Mouse (Mus musculus) T-helper 1 cell (primary cell): ENCODE measurements around the gene Bckdhb.

ENCODE experiments used
- in situ Hi-C: fragments of 300-600 bp; cut with MboI, MseI; formaldehyde crosslinking; loops from one replicate; pipeline ENCODE4 v1.15.1; 2025; ENCODE audit warnings: high pct_unique_total_duplicates

Bckdhb gene

DNA sequence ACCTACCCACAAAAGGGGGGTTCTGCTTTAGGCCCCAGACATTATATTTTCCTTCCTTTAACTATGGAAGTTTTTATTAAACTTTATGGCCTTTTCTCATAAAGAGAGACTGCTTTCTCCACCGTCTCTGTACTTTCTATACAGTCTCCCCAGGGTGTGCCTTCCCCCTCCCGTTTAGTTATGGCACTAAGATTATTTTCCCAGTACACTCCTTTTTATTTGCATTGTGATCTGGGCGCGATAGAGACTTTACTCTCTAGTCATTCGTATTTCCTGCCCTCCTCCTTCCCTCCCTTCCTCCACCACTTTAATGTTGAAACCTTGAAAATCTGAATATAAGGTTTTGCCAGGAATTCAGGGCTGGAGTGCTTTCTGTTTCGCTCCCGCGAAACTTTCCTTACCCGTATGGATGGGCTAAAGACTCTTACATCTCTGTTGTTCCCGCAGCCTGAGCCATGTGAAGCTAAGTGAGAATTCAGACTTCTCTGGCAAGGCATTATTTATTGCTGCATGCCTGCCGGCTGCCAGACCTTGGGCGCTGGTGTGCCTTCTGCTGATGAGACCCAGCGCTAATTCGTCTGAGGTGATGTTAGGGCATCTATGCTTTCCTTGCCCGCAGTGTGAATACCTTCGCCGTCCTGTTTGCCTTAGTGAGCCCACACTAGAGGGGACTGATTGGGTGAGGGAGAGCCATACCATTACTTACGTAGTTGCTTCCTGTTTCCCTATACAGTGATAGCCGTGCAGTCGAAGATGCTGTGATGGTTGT is 182.3 kb downstream of the Bckdhb start:
- in situ Hi-C loops = no loop called here

DNA sequence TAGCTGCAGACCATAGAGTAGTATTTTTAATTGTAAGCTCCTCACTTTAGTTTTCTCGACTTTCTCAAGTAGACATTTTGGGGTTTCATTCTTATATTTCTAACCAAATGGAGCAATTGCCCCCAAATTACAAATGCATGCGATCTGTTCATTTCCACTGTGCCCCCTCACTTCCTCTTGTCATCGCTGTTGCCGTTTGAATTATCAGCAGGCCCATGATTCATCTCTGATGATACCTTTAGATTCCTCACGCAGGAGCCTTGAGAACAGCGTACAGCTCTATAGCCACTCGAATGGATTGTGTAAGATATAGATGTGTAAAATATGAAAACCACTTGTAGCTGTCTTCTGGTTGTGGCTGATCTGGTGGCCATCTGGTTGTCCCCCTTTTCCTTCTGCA is 183.6 kb downstream of the Bckdhb start:
- in situ Hi-C loops = no loop called here

DNA sequence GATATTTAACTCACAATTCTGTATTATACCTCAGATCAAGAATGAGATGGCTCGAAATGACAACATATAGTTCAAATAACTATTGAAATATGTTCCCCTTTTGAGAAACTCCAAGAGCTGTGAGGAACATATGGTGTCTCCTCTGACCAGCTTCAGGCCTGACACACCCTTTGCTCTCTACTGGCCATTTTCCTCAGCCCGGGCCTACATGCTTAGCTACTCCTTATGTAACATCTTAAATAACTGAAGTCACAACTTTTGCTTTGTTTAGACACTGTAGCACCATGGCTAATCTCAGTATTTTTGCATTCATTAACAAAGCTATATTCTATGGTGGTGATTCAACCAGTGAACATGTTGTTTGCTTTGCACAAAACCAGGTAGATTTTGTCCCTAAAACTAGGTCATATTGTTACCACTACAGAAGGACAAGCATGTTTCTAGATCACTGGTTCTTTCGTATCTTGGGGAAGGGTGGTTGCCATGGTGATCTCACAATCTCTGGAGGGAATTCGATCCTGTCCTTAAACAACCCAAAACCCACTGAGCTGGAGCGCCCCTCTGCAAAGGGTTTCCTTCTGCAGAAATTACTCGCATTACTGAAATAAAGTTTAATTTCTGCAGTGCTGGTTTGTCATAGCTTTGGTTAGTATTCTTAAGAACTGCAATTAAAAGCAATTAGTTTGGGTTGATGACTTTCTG is 185.0 kb downstream of the Bckdhb start:
- in situ Hi-C loops = no loop called here

DNA sequence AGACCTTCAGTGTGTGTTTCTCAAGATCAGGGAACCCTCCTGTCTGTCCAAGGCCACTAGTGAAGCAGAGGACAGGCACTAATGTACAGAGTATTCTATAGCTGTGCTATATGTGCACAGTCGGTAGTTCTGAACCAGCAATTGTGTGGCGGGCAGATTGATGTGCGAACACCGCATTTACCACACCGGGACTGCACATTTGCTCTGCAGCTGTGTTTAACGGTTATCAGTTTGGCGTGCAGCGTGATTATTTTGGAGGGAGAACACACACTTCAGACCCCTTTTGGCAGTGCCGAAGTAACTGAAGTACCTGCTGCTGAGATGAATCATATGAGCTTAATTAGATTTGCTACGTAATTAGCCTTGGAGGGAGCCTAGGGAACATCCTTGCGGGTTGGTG is 185.7 kb downstream of the Bckdhb start:
- in situ Hi-C loops = no loop called here

DNA sequence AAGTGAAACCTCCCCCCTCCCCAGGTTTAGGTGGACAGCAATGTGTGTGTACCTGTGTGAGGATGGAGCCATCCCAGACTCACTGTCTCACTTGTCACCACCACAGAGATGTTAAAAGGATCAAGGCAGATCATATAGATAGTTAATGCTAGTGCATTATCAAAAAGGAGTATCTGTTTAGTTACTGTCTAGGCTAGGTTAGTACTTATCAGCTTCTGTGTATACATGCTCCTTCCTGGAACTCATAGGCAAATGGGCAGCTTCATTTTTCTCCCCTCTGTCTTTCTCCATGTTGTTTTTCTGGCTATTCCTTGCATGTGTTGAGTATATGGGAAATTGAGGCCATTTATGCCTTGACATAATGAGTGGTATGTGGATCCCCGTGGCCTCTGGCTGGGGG is 187.4 kb downstream of the Bckdhb start:
- in situ Hi-C loops = no loop called here

DNA sequence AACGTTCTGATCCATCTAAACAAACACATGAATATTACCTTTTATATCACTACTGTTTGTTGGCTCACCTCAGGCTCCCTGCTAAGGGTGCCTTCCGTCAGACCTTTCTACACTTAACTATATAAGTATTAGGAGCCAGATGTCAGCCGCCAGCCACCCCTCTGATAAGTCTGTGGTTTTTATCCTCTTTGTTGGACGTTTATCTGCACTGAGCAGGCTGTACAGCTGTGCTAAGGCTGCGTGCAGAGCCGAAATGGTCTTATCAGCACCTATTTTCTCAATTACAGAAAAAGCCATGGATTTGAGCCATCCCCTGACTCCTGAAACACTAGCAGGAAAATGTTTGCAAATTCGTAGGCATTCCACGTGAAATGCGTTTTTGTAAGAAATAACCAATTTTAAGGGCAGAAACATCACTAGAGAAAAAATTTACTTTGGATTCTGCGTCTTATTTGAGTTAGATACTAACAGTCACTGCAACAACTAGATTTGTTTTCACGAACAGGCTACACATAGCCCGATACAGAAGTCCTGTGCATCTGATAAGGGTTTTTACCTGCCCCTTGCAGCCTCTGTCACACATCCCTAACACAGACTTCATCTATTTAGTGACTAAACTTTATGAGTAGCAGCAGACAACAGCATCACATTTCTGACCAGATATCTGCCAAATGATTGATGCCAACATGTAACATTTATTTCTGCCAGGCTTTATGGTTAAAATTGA is 188.1 kb downstream of the Bckdhb start:
- in situ Hi-C loops = no loop called here

DNA sequence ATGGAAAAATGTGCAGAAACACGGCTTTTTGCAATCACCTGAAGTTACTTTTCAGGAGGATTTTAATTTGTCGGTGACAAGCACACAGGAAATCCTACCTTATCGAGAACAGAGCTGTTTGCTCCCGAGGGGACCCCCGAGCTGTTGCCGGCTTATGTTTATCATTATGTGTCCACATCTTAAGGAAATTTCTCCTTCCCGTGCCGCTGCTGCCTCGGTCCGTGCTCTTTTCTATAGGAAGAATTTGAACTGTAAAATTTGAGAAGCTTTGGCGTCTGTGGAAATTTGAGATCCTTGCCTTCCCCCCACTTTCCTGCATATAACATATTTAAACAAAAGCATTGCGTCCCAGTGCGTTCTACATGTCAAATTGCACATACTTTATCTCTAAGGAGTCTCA is 189.3 kb downstream of the Bckdhb start:
- in situ Hi-C loops = no loop called here

DNA sequence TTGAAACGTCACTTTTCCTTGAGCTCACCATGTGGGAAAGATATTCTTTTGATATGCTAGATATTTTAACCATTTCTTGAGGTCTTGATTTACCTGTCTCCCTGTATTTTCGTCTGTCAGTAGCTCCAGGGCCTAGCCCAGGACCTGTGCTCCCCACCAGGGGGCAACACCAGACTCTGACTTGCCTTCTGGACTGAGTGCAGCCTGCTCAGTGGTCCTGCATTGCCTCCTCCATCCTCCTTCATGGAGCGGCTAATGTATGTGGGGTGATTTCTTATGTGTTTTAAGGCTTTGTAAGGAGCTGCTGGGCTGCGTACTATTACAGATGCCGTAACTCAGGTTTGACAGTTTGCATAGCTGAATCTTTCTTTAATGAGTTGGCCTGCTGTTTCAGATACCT is 192.4 kb downstream of the Bckdhb start:
- in situ Hi-C loops = no loop called here

DNA sequence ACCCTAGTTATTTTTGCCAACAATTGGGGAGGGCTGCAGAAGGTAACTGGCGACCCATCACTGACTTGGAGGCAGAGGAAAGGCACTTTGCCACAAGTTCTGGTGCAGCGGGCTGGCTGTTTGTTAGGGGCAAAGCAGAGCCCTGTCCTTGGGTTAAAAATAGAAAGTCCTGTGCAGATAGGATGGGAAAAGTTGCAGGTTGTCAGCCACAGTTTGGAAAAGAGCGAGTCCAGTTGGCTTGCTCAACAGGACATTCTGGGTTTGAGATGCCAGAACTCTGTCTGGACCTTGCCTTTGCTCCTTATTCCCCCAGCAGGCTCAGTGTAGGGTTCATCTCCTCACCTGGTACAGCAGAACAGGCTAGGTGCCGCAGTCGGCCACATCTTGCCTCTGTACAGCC is 200.1 kb downstream of the Bckdhb start:
- in situ Hi-C loops = no loop called here

DNA sequence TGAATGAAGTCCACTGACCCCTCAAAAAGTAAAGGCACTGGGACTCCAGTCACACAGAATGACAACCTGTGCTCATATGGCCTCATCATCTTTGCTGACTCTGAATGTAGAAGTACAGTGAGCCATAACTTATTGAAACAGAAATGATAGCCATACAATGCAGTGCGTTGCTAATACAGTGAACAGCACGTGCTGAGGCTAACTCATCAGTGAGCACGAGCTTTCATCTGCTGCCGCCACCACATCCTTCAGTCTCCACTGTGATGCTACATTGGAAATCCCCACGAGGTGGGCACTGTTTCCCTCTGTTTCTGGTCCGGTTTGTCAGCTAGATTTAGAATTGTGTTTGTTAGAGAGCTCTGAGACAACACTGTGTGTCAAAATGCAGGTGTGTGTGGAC is 205.4 kb downstream of the Bckdhb start:
- in situ Hi-C loops = no loop called here

DNA sequence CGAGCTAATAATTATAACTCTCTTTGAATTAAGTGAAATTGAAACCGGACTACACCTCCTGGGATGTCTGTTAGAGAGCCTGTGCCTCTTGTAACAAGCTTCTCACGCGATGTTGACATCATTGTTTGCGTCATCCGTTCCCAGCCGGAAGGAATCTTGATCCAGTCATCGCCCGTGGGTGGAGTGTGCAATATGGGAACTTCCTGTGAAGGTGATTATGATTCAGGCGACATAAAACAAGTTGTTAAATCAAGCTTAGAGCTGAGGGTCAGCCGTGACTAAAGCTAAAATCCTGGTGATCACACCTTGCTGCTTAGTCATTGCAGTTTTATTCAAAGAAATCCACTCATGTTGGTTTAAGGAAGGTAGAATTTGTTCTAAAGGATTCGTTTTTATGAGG is 210.1 kb downstream of the Bckdhb start:
- in situ Hi-C loops = no loop called here

DNA sequence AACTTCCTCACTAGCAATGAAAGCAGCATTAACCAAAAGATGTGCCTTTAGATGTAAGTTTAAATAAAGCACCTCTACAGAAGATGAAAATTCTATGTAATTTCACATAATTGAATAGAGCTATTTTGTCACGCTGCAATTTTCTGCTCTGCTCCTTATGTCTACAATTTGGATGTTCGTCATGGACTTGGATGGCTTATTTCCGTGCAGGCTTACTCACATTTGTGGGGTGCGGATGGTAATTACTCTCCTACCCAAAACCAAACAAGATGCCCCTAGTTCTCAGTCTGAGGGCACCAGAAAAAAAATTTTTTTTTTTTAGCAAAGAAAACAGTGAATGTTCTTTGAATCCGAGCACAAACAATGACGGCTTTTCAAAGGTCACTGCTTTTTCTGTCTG is 212.2 kb downstream of the Bckdhb start:
- in situ Hi-C loops = no loop called here

DNA sequence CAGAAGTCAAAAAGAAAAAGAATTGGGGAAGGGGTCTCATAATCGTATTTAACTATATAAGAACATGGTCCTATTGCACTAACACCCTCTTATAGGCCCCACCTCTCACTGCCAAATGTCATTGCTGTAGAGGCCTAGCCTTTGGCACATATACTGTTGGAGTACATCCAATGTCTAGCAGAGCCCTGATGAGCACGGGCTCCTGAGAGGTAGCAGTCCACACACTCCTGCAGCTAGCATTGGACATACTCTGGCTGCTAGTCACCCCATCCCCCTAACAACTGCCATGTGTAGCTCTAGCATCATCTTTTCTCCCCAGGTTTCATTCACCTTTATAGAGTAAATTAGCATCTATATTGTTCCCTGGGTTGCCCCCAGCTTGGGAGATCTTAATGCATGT is 223.2 kb downstream of the Bckdhb start:
- in situ Hi-C loops = no loop called here
